Mouse (Mus musculus) myocyte (in vitro differentiated cells): ENCODE results near the gene Nacc1. TPM values are rescaled to one million over a fixed set of nuclear protein-coding genes. Genes with fewer than 3 reads are reported as not detected.

Experiments used
- H3K27me3 ChIP-seq: one replicate; pipeline ENCODE4 v1.6.1; 2011; ENCODE audit not compliant: control insufficient read depth, insufficient read depth, insufficient read length
- H3K36me3 ChIP-seq: one replicate; pipeline ENCODE4 v1.6.1; 2011; ENCODE audit not compliant: control insufficient read depth, insufficient read depth
- H3K4me2 ChIP-seq: one replicate; pipeline ENCODE4 v1.6.1; 2011; ENCODE audit warnings: low read depth, control low read depth
- H3K4me3 ChIP-seq: one replicate; pipeline ENCODE4 v1.5.1; 2011; ENCODE audit warnings: mild to moderate bottlenecking, control low read depth, moderate library complexity
- H3K79me2 ChIP-seq: one replicate; pipeline ENCODE4 v1.6.1; 2011; ENCODE audit not compliant: control insufficient read depth, insufficient read depth
- H3ac ChIP-seq: one replicate; pipeline ENCODE4 v1.6.1; 2011; ENCODE audit not compliant: control insufficient read depth, insufficient read length
- CEBPB ChIP-seq: IDR thresholded peaks from 2 replicates; pipeline ENCODE4 v1.6.1; 2011; ENCODE audit warnings: mild to moderate bottlenecking, moderate library complexity; ENCODE audit not compliant: poor library complexity, insufficient read depth, severe bottlenecking
- E2F4 ChIP-seq: IDR thresholded peaks from one replicate; pipeline ENCODE4 v1.6.1; 2011; ENCODE audit warnings: mild to moderate bottlenecking, control low read depth, moderate library complexity; ENCODE audit not compliant: insufficient read depth
- MAX ChIP-seq: IDR thresholded peaks from one replicate; pipeline ENCODE4 v1.6.1; 2011; ENCODE audit warnings: low read depth, mild to moderate bottlenecking, control low read depth
- MYOD1 ChIP-seq, 3 experiments: IDR thresholded peaks; one replicate each; pipeline ENCODE4 v1.6.1; 2011; ENCODE audit warnings: control low read depth in 2 of 3, low read depth in 2 of 3, mild to moderate bottlenecking in 2 of 3, moderate library complexity in 1 of 3; ENCODE audit not compliant: insufficient read length in 2 of 3, control insufficient read depth in 1 of 3
- MYOG ChIP-seq, 3 experiments: IDR thresholded peaks; one replicate each; pipeline ENCODE4 v1.6.1; 2011; ENCODE audit warnings: control low read depth in 2 of 3, low read depth in 2 of 3, mild to moderate bottlenecking in 2 of 3; ENCODE audit not compliant: insufficient read length in 2 of 3, control insufficient read depth in 1 of 3, insufficient read depth in 1 of 3
- POLR2A ChIP-seq: IDR thresholded peaks from one replicate; pipeline ENCODE4 v1.6.1; 2011; ENCODE audit warnings: low read depth, mild to moderate bottlenecking, control low read depth, moderate library complexity; ENCODE audit not compliant: insufficient read length
- POLR2AphosphoS2 ChIP-seq: IDR thresholded peaks from one replicate; pipeline ENCODE4 v1.6.1; 2011; ENCODE audit warnings: low read depth, control low read depth; ENCODE audit not compliant: insufficient read length
- REST ChIP-seq: IDR thresholded peaks from one replicate; pipeline ENCODE4 v1.6.1; 2011; ENCODE audit warnings: mild to moderate bottlenecking, control low read depth, moderate library complexity; ENCODE audit not compliant: insufficient read depth, insufficient read length
- SRF ChIP-seq: IDR thresholded peaks from one replicate; pipeline ENCODE4 v1.6.1; 2011; ENCODE audit warnings: low read depth; ENCODE audit not compliant: control insufficient read depth, insufficient read length
- TCF12 ChIP-seq: IDR thresholded peaks from one replicate; pipeline ENCODE4 v1.6.1; 2011; ENCODE audit warnings: mild to moderate bottlenecking, control low read depth; ENCODE audit not compliant: poor library complexity, insufficient read depth, severe bottlenecking
- TCF3 ChIP-seq: IDR thresholded peaks from one replicate; pipeline ENCODE4 v1.6.1; 2011; ENCODE audit warnings: low read depth, control low read depth; ENCODE audit not compliant: insufficient read length
- USF1 ChIP-seq: IDR thresholded peaks from one replicate; pipeline ENCODE4 v1.6.1; 2011; ENCODE audit warnings: low read depth, mild to moderate bottlenecking, control low read depth, moderate library complexity
- polyA plus RNA-seq: library from polyadenylated mRNA; unstranded; fragments of >200 nt; fragmentation: generic; extraction: Trizol; gene quantifications from one replicate; pipeline ENCODE4 v1.2.1, GENCODE M21; 2012; ENCODE audit warnings: missing spikeins

Nacc1 gene
- polyA plus RNA-seq, 1 experiment, result 56.1 TPM

- Histone ChIP-seq H3K36me3 (peaks cover 5% of the 10 kb centered on the region), H3K4me2 (peak overlapping the region; percentile 68), H3K4me3 (no peak overlapping the region), H3ac (no peak overlapping the region), H3K27me3 (no peaks in the 10 kb centered on the region), H3K79me2 (no peaks in the 10 kb centered on the region)
- no peak for TF ChIP-seq TCF3
- TF ChIP-seq E2F4, result no peak
- no peak for TF ChIP-seq REST
- no peak for TF ChIP-seq SRF
- TF ChIP-seq CEBPB, result peak; percentile 48; the same call in 1 of the 2 replicates
- TF ChIP-seq MAX, result no peak
- TF ChIP-seq TCF12, result no peak
- TF ChIP-seq POLR2AphosphoS2, result no peak
- TF ChIP-seq POLR2A, result peak; percentile 15
- no peak for TF ChIP-seq USF1
- no peak for TF ChIP-seq MYOG (IDR thresholded peaks at IDR 0.05; ENCODE audit: control insufficient read depth in 1 of 3, insufficient read depth in 1 of 3, insufficient read length in 2 of 3, low read depth in 2 of 3)
- TF ChIP-seq MYOD1 (IDR thresholded peaks at IDR 0.05; ENCODE audit: control insufficient read depth in 1 of 3, insufficient read length in 2 of 3, low read depth in 2 of 3), result no peak
Measured at GRCm38 (mm10) chr8:84711933-84712758, 24.5 kb upstream of the Nacc1 start.

- H3K4me2 ChIP-seq, result peak overlapping the region; percentile 68
- no peaks in the 10 kb centered on the region for H3K27me3 ChIP-seq
- TF ChIP-seq POLR2AphosphoS2 (no peak), POLR2A (peak; percentile 13), MAX (no peak), CEBPB (no peak)
- no peak overlapping the region for H3K4me3 ChIP-seq
- no peak overlapping the region for H3ac ChIP-seq
- no peaks in the 10 kb centered on the region for H3K79me2 ChIP-seq
- H3K36me3 ChIP-seq, result peaks cover 5% of the 10 kb centered on the region
Measured at GRCm38 (mm10) chr8:84711312-84711711, 23.6 kb upstream of the Nacc1 start.

- no peaks in the 10 kb centered on the region for H3K27me3 ChIP-seq
- H3K36me3 ChIP-seq, result peaks cover 5% of the 10 kb centered on the region
- H3K4me2 ChIP-seq, result no peak overlapping the region
- no peaks in the 10 kb centered on the region for H3K79me2 ChIP-seq
- H3K4me3 ChIP-seq, result no peak overlapping the region
- H3ac ChIP-seq, result no peak overlapping the region
- no peak for TF ChIP-seq POLR2AphosphoS2
- TF ChIP-seq POLR2A, result no peak
- TF ChIP-seq SRF, result no peak
- TF ChIP-seq USF1, result no peak
- TF ChIP-seq MYOD1 (IDR thresholded peaks at IDR 0.05; ENCODE audit: control insufficient read depth in 1 of 3, insufficient read length in 2 of 3, low read depth in 2 of 3), result no peak
- no peak for TF ChIP-seq MAX
- TF ChIP-seq TCF3, result no peak
- no peak for TF ChIP-seq E2F4
- no peak for TF ChIP-seq CEBPB
- TF ChIP-seq MYOG (IDR thresholded peaks at IDR 0.05; ENCODE audit: control insufficient read depth in 1 of 3, insufficient read depth in 1 of 3, insufficient read length in 2 of 3, low read depth in 2 of 3), result no peak
- no peak for TF ChIP-seq TCF12
- TF ChIP-seq REST, result no peak
Measured at GRCm38 (mm10) chr8:84709931-84710330, 22.3 kb upstream of the Nacc1 start.

GRCm38 (mm10) chr8:84708774-84709475 lies 21.3 kb upstream of the Nacc1 start:
- H3K36me3 ChIP-seq, result peaks cover 5% of the 10 kb centered on the region
- H3K27me3 ChIP-seq, result no peaks in the 10 kb centered on the region
- H3ac ChIP-seq, result no peak overlapping the region
- no peaks in the 10 kb centered on the region for H3K79me2 ChIP-seq
- TF ChIP-seq MYOG (IDR thresholded peaks at IDR 0.05; ENCODE audit: control insufficient read depth in 1 of 3, insufficient read depth in 1 of 3, insufficient read length in 2 of 3, low read depth in 2 of 3) (no peak), USF1 (no peak), MYOD1 (IDR thresholded peaks at IDR 0.05; ENCODE audit: control insufficient read depth in 1 of 3, insufficient read length in 2 of 3, low read depth in 2 of 3) (no peak), POLR2AphosphoS2 (no peak), TCF12 (no peak), SRF (no peak), MAX (no peak), POLR2A (peak; percentile 19)
- no peak overlapping the region for H3K4me3 ChIP-seq
- no peak overlapping the region for H3K4me2 ChIP-seq
